Mouse (Mus musculus) left cerebral cortex, postnatal 14 days (tissue): ENCODE results near the gene Lyar. TPM values are rescaled to one million over a fixed set of nuclear protein-coding genes. Genes with fewer than 3 reads are reported as not detected.

ENCODE experiments used
- DNase-seq, 2 experiments: peaks; one replicate each; pipeline ENCODE4 v3.0.0; 2021 to 2022; ENCODE audit warnings: low spot score in 2 of 2, mixed read lengths in 1 of 2
- intact Hi-C: fragments of 180-260 bp; cut with DNase I; formaldehyde crosslinking; loops from one replicate; pipeline ENCODE4 v1.15.1; 2025
- long read RNA-seq, 2 experiments: library from polyadenylated mRNA; stranded (forward); transcript quantifications; one replicate each; pipeline ENCODE4 v2.0.0; 2021
- total RNA-seq, 2 experiments: library from RNA; stranded (reverse); gene quantifications; 2 replicates each; pipeline ENCODE4 v1.2.3; 2021

Lyar gene
- total RNA-seq: 10 to 100 TPM; 10.3 to 11.7 TPM
- long read RNA-seq, experiment 1, transcript Lyar-201 (9 exons, 1,563 nt): major isoform, 8 of 14 reads
- long read RNA-seq, experiment 1, partial matches to known transcripts: 0 of 14 reads
- long read RNA-seq, experiment 1, other reads (novel, unspliced or antisense): 6 of 14 reads
- long read RNA-seq, experiment 2, transcript Lyar-201 (9 exons, 1,563 nt): major isoform, 12 of 17 reads
- long read RNA-seq, experiment 2, partial matches to known transcripts: 0 of 17 reads
- long read RNA-seq, experiment 2, other reads (novel, unspliced or antisense): 5 of 17 reads

GRCm38 (mm10) chr5:38220328-38220912 lies at the start of gene Lyar, which contains the start of gene Zbtb49:
Gene Lyar, plus strand, starts transcription at chr5:38220470.
Gene Zbtb49, minus strand, starts transcription at chr5:38220457.
- intact Hi-C loops: no loop called here
- peak; percentile 94 for DNase-seq

- intact Hi-C loops: no loop called here
- no peak for DNase-seq
Observed at GRCm38 (mm10) chr5:38173766-38174165, 46.5 kb upstream of the Lyar start.

GRCm38 (mm10) chr5:38174256-38174912 lies 45.9 kb upstream of the Lyar start:
- intact Hi-C loops: no loop called here
- DNase-seq: no peak

- intact Hi-C loops: no loop called here
- no peak for DNase-seq
Observed at GRCm38 (mm10) chr5:38184688-38185285, 35.5 kb upstream of the Lyar start.

- intact Hi-C loops: no loop called here
- DNase-seq: no peak
Observed at GRCm38 (mm10) chr5:38187006-38187405, 33.3 kb upstream of the Lyar start.

- intact Hi-C loops: no loop called here
- DNase-seq: no peak
Observed at GRCm38 (mm10) chr5:38190907-38191306, 29.4 kb upstream of the Lyar start.

GRCm38 (mm10) chr5:38194946-38195345 lies 25.3 kb upstream of the Lyar start:
- intact Hi-C loops: no loop called here
- DNase-seq: no peak

- DNase-seq: no peak
- intact Hi-C loops: loop anchor here (2.0 kb wide), 1 partner anchor 97 kb away; no protein-coding TSS in a partner anchor
Observed at GRCm38 (mm10) chr5:38195941-38196340, 24.3 kb upstream of the Lyar start.

- DNase-seq: no peak
- intact Hi-C loops: loop anchor here (2.0 kb wide), 1 partner anchor 98 kb away; no protein-coding TSS in a partner anchor
Observed at GRCm38 (mm10) chr5:38196821-38197481, 23.3 kb upstream of the Lyar start.

- intact Hi-C loops: loop anchor here (2.0 kb wide), 1 partner anchor 99 kb away; no protein-coding TSS in a partner anchor
- peak; percentile 90 to 92 for DNase-seq
Observed at GRCm38 (mm10) chr5:38197482-38197823, 22.8 kb upstream of the Lyar start.

- intact Hi-C loops: no loop called here
- no peak for DNase-seq
Observed at GRCm38 (mm10) chr5:38199686-38200085, 20.6 kb upstream of the Lyar start.

GRCm38 (mm10) chr5:38205303-38205726 lies 15.0 kb upstream of the Lyar start:
- intact Hi-C loops: no loop called here
- peak; percentile 17 to 59 for DNase-seq

GRCm38 (mm10) chr5:38208985-38209384 lies 11.3 kb upstream of the Lyar start:
- intact Hi-C loops: no loop called here
- no peak for DNase-seq

- intact Hi-C loops: no loop called here
- DNase-seq: no peak
Observed at GRCm38 (mm10) chr5:38211691-38212090, 8.6 kb upstream of the Lyar start.

GRCm38 (mm10) chr5:38213009-38213408 lies 7.3 kb upstream of the Lyar start:
- no peak for DNase-seq

GRCm38 (mm10) chr5:38219771-38220307 lies 431 bp upstream of the Lyar start:
- intact Hi-C loops: no loop called here
- peak; percentile 34 to 81 for DNase-seq

More at GRCm38 (mm10) chr5:38213009-38213408, 7.3 kb upstream of the Lyar start:
- intact Hi-C loops: no loop called here

- intact Hi-C loops: no loop called here
- peak in 1 of 2 experiments; percentile 42 for DNase-seq
Observed at GRCm38 (mm10) chr5:38235422-38235821, 15.2 kb downstream of the Lyar start.

- intact Hi-C loops: no loop called here
- DNase-seq: no peak
Observed at GRCm38 (mm10) chr5:38236627-38237026, 16.4 kb downstream of the Lyar start.

GRCm38 (mm10) chr5:38240727-38241472 lies 20.6 kb downstream of the Lyar start:
- intact Hi-C loops: no loop called here
- DNase-seq: no peak
